Comparison of ENCODE assay signal across 35 mouse cellular contexts in the genomic region with DNA sequence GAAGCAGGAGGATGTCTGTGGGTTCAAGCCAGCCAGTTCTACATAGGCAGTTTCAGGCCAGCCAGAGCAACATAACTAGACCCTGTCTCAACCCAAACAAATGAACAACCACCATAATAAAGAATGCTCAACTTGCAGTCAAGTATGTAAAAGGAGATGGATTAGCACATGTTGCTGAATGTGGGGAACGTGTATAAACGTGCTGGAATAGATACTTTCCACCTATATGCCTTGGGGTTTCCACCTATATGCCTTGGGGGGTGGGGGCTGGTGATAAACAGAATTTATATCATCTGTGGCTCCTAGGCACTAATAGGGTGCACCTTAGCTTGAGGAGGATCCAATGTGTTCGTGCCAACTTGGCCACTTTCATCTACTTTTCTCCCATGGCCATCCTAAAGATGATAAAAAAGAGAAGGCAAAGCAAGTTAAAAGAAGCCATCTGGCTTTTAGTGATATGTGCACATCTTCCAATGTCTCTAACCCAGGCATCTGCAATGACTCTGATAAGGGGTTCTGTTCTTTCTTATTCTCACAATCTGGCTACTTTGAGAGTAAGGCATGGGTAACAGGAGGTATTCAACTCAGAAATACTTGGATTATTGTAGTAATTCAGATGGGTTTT. TPM values are rescaled to one million over a fixed set of nuclear protein-coding genes. Genes with fewer than 3 reads are reported as not detected.
DNase-seq lines count a peak whose midpoint lies in the region; ATAC-seq and TF ChIP-seq lines count a peak whose summit lies in the region.
"Had no signal": no experiment of that assay in that cellular context is flagged by ENCODE, and none has a peak within 500 bp of the region (broad histone marks: within the 10 kb centered on the region; RNA-seq: fewer than 3 reads in every experiment).

No protein-coding gene starts in this region.

- no peaks in the 10 kb centered on the region for H3K9me3 ChIP-seq in liver, embryonic 11.5 days (ENCODE audit: control insufficient read depth, low read length)
- no peaks in the 10 kb centered on the region for H3K9me3 ChIP-seq in liver, postnatal 0 days (ENCODE audit: low read length)
- H3K9me3 ChIP-seq in midbrain, embryonic 15.5 days: no peaks in the 10 kb centered on the region
- H3K9me3 ChIP-seq: embryonic facial prominence, embryonic 12.5 days; forebrain, embryonic 15.5 days; G1E; hindbrain, embryonic 10.5 days; intestine, embryonic 15.5 days; limb, embryonic 12.5 days; neural tube, embryonic 13.5 days had no signal

- intact Hi-C loops in heart, postnatal 10 days (cut with DNase I): no loop called here

- H3K36me3 ChIP-seq in liver, embryonic 11.5 days (ENCODE audit: control insufficient read depth, insufficient read depth, low read length): peaks cover 7% of the 10 kb centered on the region; the same call in 1 of the 2 replicates
- H3K36me3 ChIP-seq in liver, postnatal 0 days (replicated peaks; ENCODE audit: insufficient read depth, low read length): peaks cover 31% of the 10 kb centered on the region
- peaks cover 28% of the 10 kb centered on the region; the same call in 1 of the 2 replicates for H3K36me3 ChIP-seq in midbrain, embryonic 15.5 days (replicated peaks)

- peak; percentile 90 for DNase-seq in MEL-GATA-1-ER (ENCODE audit: extremely low read depth, low read depth)
- DNase-seq in c-Kit-positive CD71-positive TER-119-positive erythroid progenitor cells, embryonic 14.5 days (ENCODE audit: low spot score): peak; percentile 81
- DNase-seq in liver, embryonic 11.5 days (ENCODE audit: low spot score): no peak
- DNase-seq in liver, postnatal 0 days: no peak
- no peak for DNase-seq in heart, postnatal 10 days
- no peak for DNase-seq in heart, adult 18-20 months
- DNase-seq: adrenal gland, postnatal 14 days; B cell, adult 2 months; cerebellum, adult 11 months; cerebellum, postnatal 10 days; gastrocnemius, postnatal 36 days; kidney, adult 9 months; kidney, postnatal 36 days; layer of hippocampus, postnatal 36 days; lung, adult 2 months; lung, postnatal 14 days; retina, postnatal 1 day; right cerebral cortex, postnatal 25 days; thymus, adult 18-20 months; thymus, postnatal 36 days had no signal

- WGBS in liver, embryonic 11.5 days: 58% methylated on average over 3 of the region's 3 CpGs
- WGBS in liver, postnatal 0 days (ENCODE audit: insufficient replicate concordance): 63% methylated on average over 3 of the region's 3 CpGs
- WGBS in midbrain, embryonic 15.5 days: 89% methylated on average over 3 of the region's 3 CpGs

- no peaks in the 10 kb centered on the region for H3K27me3 ChIP-seq in liver, embryonic 11.5 days (replicated peaks; ENCODE audit: control insufficient read depth, insufficient read depth, low read length)
- no peaks in the 10 kb centered on the region for H3K27me3 ChIP-seq in liver, postnatal 0 days (ENCODE audit: insufficient read depth, low read length)
- no peaks in the 10 kb centered on the region for H3K27me3 ChIP-seq in midbrain, embryonic 15.5 days (replicated peaks)
- H3K27me3 ChIP-seq: CH12.LX; embryonic facial prominence, embryonic 12.5 days; forebrain, embryonic 15.5 days; intestine, embryonic 15.5 days; limb, embryonic 12.5 days; neural tube, embryonic 13.5 days had no signal

- H3K27ac ChIP-seq in liver, embryonic 11.5 days (ENCODE audit: low read depth, low read length): peak overlapping the region; percentile 82
- peak overlapping the region; percentile 71 for H3K27ac ChIP-seq in liver, postnatal 0 days (ENCODE audit: low read depth)
- no peak overlapping the region for H3K27ac ChIP-seq in midbrain, embryonic 15.5 days
- H3K27ac ChIP-seq: embryonic facial prominence, embryonic 12.5 days; forebrain, embryonic 15.5 days; hindbrain, embryonic 10.5 days; intestine, embryonic 15.5 days; limb, embryonic 12.5 days; neural tube, embryonic 13.5 days had no signal

- TF ChIP-seq CTCF in liver, postnatal 0 days (IDR thresholded peaks at IDR 0.05; ENCODE audit: low read depth): no peak

- peak; percentile 97 for TF ChIP-seq EP300 in liver, postnatal 0 days (IDR thresholded peaks at IDR 0.05; ENCODE audit: low read depth)

- H3K9ac ChIP-seq in liver, embryonic 11.5 days (ENCODE audit: low read depth, low read length): no peak overlapping the region
- H3K9ac ChIP-seq in liver, postnatal 0 days (replicated peaks): no peak overlapping the region
- H3K9ac ChIP-seq in midbrain, embryonic 15.5 days: no peak overlapping the region
- H3K9ac ChIP-seq: embryonic facial prominence, embryonic 12.5 days; forebrain, embryonic 15.5 days; intestine, embryonic 15.5 days; limb, embryonic 12.5 days; neural tube, embryonic 13.5 days had no signal

- ATAC-seq in liver, embryonic 11.5 days (replicated peaks; ENCODE audit: low FRiP score): peak; percentile 83
- peak; percentile 81 for ATAC-seq in liver, postnatal 0 days
- no peak for ATAC-seq in midbrain, embryonic 15.5 days (replicated peaks)
- ATAC-seq: forebrain, embryonic 15.5 days; hindbrain, embryonic 16.5 days; intestine, embryonic 15.5 days; midbrain, embryonic 16.5 days had no signal

- H3K4me3 ChIP-seq in liver, embryonic 11.5 days (ENCODE audit: low read depth, low read length): no peak overlapping the region
- no peak overlapping the region for H3K4me3 ChIP-seq in liver, postnatal 0 days (ENCODE audit: low read depth, low read length)
- H3K4me3 ChIP-seq in midbrain, embryonic 15.5 days: no peak overlapping the region
- H3K4me3 ChIP-seq: embryonic facial prominence, embryonic 12.5 days; forebrain, embryonic 15.5 days; hindbrain, embryonic 10.5 days; intestine, embryonic 15.5 days; limb, embryonic 12.5 days; myocyte; neural tube, embryonic 13.5 days had no signal

- H3K4me2 ChIP-seq in liver, embryonic 11.5 days: peak overlapping the region; percentile 56
- H3K4me2 ChIP-seq in liver, postnatal 0 days (ENCODE audit: low read depth, low read length): peak overlapping the region; percentile 55
- H3K4me2 ChIP-seq in midbrain, embryonic 15.5 days: no peak overlapping the region
- H3K4me2 ChIP-seq: embryonic facial prominence, embryonic 12.5 days; forebrain, embryonic 15.5 days; heart, embryonic 11.5 days; intestine, embryonic 15.5 days; limb, embryonic 12.5 days; neural tube, embryonic 13.5 days had no signal

- H3K4me1 ChIP-seq in liver, embryonic 11.5 days (replicated peaks; ENCODE audit: control insufficient read depth, insufficient read depth, low read length): peaks cover 42% of the 10 kb centered on the region
- peaks cover 48% of the 10 kb centered on the region for H3K4me1 ChIP-seq in liver, postnatal 0 days (ENCODE audit: insufficient read depth)
- peaks cover 14% of the 10 kb centered on the region for H3K4me1 ChIP-seq in midbrain, embryonic 15.5 days

RNA-seq across cellular contexts. Expression of a gene that starts 23.6 kb away (rescaled TPM):
- 13.8 and 16.4 TPM in 2 replicates for polyA plus RNA-seq in liver, embryonic 11.5 days (2014; fragmentation: Nextera tagmentation; extraction: Ambion mirVana)
- polyA plus RNA-seq in liver, postnatal 0 days (2015; fragmentation: Nextera tagmentation; extraction: Ambion mirVana): 0.13 TPM in 1 of 2 replicates, not detected in the other
- 1 to 10 TPM in 1 of 2 experiments, under 1 TPM in 1; 0.60 to 2.1 TPM for total RNA-seq in heart, postnatal 10 days (2021)
- 4.7 and 4.9 TPM in 2 replicates for polyA plus RNA-seq in midbrain, embryonic 15.5 days (2015; fragmentation: Nextera tagmentation; extraction: Ambion mirVana)
- total RNA-seq in heart, adult 18-20 months (2021): under 1 TPM; 0.21 to 0.22 TPM
- total RNA-seq: CH12.LX; G1E; layer of hippocampus, adult 8-10 months; layer of hippocampus, postnatal 36 days; left cerebral cortex, postnatal 14 days had no signal
- polyA plus RNA-seq: G1E had no signal

RNA-seq across cellular contexts. Expression of a gene that starts 23.7 kb away (rescaled TPM):
- polyA plus RNA-seq in liver, embryonic 11.5 days (2014; fragmentation: Nextera tagmentation; extraction: Ambion mirVana): 74.2 and 76.3 TPM in 2 replicates
- polyA plus RNA-seq in liver, postnatal 0 days (2015; fragmentation: Nextera tagmentation; extraction: Ambion mirVana): 48.0 and 50.2 TPM in 2 replicates
- 10 to 100 TPM; 60.1 to 64.0 TPM for total RNA-seq in heart, postnatal 10 days (2021)
- 234 and 240 TPM in 2 replicates for polyA plus RNA-seq in midbrain, embryonic 15.5 days (2015; fragmentation: Nextera tagmentation; extraction: Ambion mirVana)
- total RNA-seq in heart, adult 18-20 months (2021): 10 to 100 TPM; 50.4 to 53.2 TPM

RNA-seq across cellular contexts. Expression of a gene that starts 45.4 kb away (rescaled TPM):
- 6.4 and 8.9 TPM in 2 replicates for polyA plus RNA-seq in liver, embryonic 11.5 days (2014; fragmentation: Nextera tagmentation; extraction: Ambion mirVana)
- polyA plus RNA-seq in liver, postnatal 0 days (2015; fragmentation: Nextera tagmentation; extraction: Ambion mirVana): 2.1 and 2.3 TPM in 2 replicates
- 10 to 100 TPM; 14.8 to 16.8 TPM for total RNA-seq in heart, postnatal 10 days (2021)
- polyA plus RNA-seq in midbrain, embryonic 15.5 days (2015; fragmentation: Nextera tagmentation; extraction: Ambion mirVana): 36.5 and 39.9 TPM in 2 replicates
- total RNA-seq in heart, adult 18-20 months (2021): 10 to 100 TPM; 12.5 to 14.2 TPM

Comparison
In these comparisons a context has a peak if more than half of its experiments do, and no peak if none do; other contexts are left out.
1. DNase-seq: peak in MEL-GATA-1-ER (single experiment) and c-Kit-positive CD71-positive TER-119-positive erythroid progenitor cells, embryonic 14.5 days (single experiment); none in liver, embryonic 11.5 days (single experiment), liver, postnatal 0 days (single experiment), heart, postnatal 10 days (0 of 2) and heart, adult 18-20 months (0 of 2).